Mouse (Mus musculus): ENCODE measurements around the gene Kcnk5. TPM values are rescaled to one million over a fixed set of nuclear protein-coding genes. Genes with fewer than 3 reads are reported as not detected.

Gene Kcnk5
- total and polyA plus RNA-seq, 3 experiments, result 9.3 to 10.9 TPM; not detected in 1

DNA sequence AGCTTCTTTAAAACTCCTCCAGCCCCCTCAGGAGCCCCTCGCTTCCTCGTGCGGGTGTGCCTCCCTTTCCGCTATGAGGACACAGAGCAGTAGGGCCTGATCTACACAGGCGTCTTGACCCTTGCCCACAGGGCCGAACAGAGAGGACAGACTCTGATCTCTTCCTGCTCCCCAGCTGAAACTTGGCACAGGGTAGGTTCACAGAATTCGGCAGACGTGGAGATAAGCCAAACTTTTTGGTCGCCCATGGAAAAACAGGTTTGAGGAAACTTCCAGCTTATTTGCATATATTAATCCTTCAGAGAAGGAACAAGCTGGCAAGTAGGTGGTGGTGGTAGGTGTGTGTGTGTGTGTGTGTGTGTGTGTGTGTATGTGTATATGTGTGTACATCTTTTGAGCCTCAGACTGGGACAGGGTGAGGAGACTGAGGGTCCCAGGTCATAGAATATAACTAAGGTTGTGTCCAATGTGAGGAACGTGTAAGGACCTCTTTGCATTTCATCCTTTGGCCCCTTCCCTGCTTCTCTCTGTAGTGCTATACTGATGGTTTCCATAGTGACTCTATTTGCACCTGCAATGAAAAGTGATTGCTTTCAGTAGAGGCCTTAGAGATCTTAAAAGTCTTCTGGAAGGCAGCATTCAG is 43.1 kb upstream of the Kcnk5 start:
- DNase-seq (ENCODE audit: low read depth, low spot score), result no peak
- H3K27me3 ChIP-seq (ENCODE audit: control insufficient read depth in 1 of 2, insufficient read depth in 2 of 2, low read length in 2 of 2), result peaks cover 0 to 3% of the 10 kb centered on the region in 2 experiments; a peak in 2 of 4 replicates
- TF ChIP-seq KAT2A (conservative IDR thresholded peaks at IDR 0.05; ENCODE audit: low read depth, low read length) (no peak), ZC3H11A (IDR thresholded peaks at IDR 0.05; ENCODE audit: low read depth, low read length) (no peak), MYB (IDR thresholded peaks at IDR 0.05; ENCODE audit: low read depth, low read length) (no peak), SMC3 (IDR thresholded peaks at IDR 0.05; ENCODE audit: low read depth, low read length) (no peak), USF2 (IDR thresholded peaks at IDR 0.05; ENCODE audit: borderline replicate concordance in 1 of 2, insufficient read depth in 1 of 2, low read depth in 1 of 2, low read length in 2 of 2) (no peak), MYC (IDR thresholded peaks at IDR 0.05; ENCODE audit: low read depth, low read length) (no peak), JUND (IDR thresholded peaks at IDR 0.05; ENCODE audit: low read depth, low read length) (no peak), POLR2A (IDR thresholded peaks at IDR 0.05; ENCODE audit: control insufficient read depth in 1 of 2, insufficient read depth in 1 of 2, low read depth in 1 of 2, low read length in 2 of 2, poor library complexity in 1 of 2) (no peak), POLR2AphosphoS2 (IDR thresholded peaks at IDR 0.05; ENCODE audit: low read length) (no peak)
- H3K4me3 ChIP-seq (ENCODE audit: control insufficient read depth in 1 of 2, insufficient read depth in 1 of 2, low read depth in 2 of 2, low read length in 2 of 2), result no peak overlapping the region
- H3K79me2 ChIP-seq (ENCODE audit: control insufficient read depth, insufficient read depth, low read length, poor library complexity), result no peaks in the 10 kb centered on the region
- H3K9ac ChIP-seq (ENCODE audit: control insufficient read depth, low read depth, low read length, poor library complexity, severe bottlenecking), result no peak overlapping the region
- peaks cover 0 to 3% of the 10 kb centered on the region in 2 experiments; a peak in 1 of 4 replicates for H3K4me1 ChIP-seq (ENCODE audit: control insufficient read depth in 1 of 2, insufficient read depth in 2 of 2, low read length in 2 of 2)
- H3K9me3 ChIP-seq (replicated peaks; ENCODE audit: insufficient read depth, low read length), result no peaks in the 10 kb centered on the region
- no peak overlapping the region for H3K27ac ChIP-seq (ENCODE audit: control insufficient read depth, low read depth, low read length)
- H3K36me3 ChIP-seq (ENCODE audit: control insufficient read depth in 1 of 2, insufficient read depth in 2 of 2, low read length in 2 of 2), result no peaks in the 10 kb centered on the region

DNA sequence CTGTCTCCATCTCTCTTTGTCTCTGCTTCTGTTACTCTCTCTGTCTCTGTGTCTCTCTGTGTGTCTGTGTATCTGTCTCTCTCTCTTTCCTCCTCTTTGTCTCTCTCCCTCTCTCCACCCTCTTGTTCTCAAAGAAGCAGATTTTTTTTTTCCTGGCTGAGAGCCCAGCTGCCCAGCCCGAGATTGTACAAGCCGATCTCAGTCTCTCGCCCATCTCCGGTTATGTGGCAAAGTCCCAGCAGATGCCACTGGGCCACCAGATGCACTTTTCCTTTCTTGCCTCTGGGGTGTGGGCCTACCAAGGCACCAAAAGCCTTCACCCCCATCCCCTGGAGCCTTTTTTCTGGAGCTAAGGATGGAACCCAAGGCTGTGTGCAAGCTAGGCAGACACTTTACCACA is 42.6 kb upstream of the Kcnk5 start:
- Histone ChIP-seq H3K27ac (ENCODE audit: control insufficient read depth, low read depth, low read length) (no peak overlapping the region), H3K79me2 (ENCODE audit: control insufficient read depth, insufficient read depth, low read length, poor library complexity) (no peaks in the 10 kb centered on the region), H3K4me1 (ENCODE audit: control insufficient read depth in 1 of 2, insufficient read depth in 2 of 2, low read length in 2 of 2) (peaks cover 0 to 3% of the 10 kb centered on the region in 2 experiments; a peak in 1 of 4 replicates), H3K27me3 (ENCODE audit: control insufficient read depth in 1 of 2, insufficient read depth in 2 of 2, low read length in 2 of 2) (peaks cover 0 to 3% of the 10 kb centered on the region in 2 experiments; a peak in 2 of 4 replicates), H3K4me3 (ENCODE audit: control insufficient read depth in 1 of 2, insufficient read depth in 1 of 2, low read depth in 2 of 2, low read length in 2 of 2) (no peak overlapping the region), H3K9me3 (replicated peaks; ENCODE audit: insufficient read depth, low read length) (no peaks in the 10 kb centered on the region), H3K9ac (ENCODE audit: control insufficient read depth, low read depth, low read length, poor library complexity, severe bottlenecking) (no peak overlapping the region), H3K36me3 (ENCODE audit: control insufficient read depth in 1 of 2, insufficient read depth in 2 of 2, low read length in 2 of 2) (no peaks in the 10 kb centered on the region)
- TF ChIP-seq USF1 (IDR thresholded peaks at IDR 0.05; ENCODE audit: low read depth, low read length), result no peak
- TF ChIP-seq BHLHE40 (IDR thresholded peaks at IDR 0.05; ENCODE audit: borderline replicate concordance, low read depth, low read length), result no peak
- no peak for TF ChIP-seq NRF1 (IDR thresholded peaks at IDR 0.05; ENCODE audit: insufficient read depth, low read depth, low read length, poor library complexity, severe bottlenecking)
- TF ChIP-seq TAL1 (IDR thresholded peaks at IDR 0.05; ENCODE audit: low read length), result no peak
- no peak for TF ChIP-seq MAZ (IDR thresholded peaks at IDR 0.05; ENCODE audit: low read depth, low read length)
- TF ChIP-seq CHD2 (IDR thresholded peaks at IDR 0.05; ENCODE audit: low read length), result no peak
- no peak for TF ChIP-seq E2F4 (IDR thresholded peaks at IDR 0.05; ENCODE audit: borderline replicate concordance, low read depth, low read length)
- TF ChIP-seq GATA1 (IDR thresholded peaks at IDR 0.05; ENCODE audit: low read depth, low read length), result no peak
- TF ChIP-seq UBTF (IDR thresholded peaks at IDR 0.05; ENCODE audit: borderline replicate concordance, insufficient read depth, low read depth, low read length), result no peak
- no peak for TF ChIP-seq MYC (IDR thresholded peaks at IDR 0.05; ENCODE audit: low read depth, low read length)
- no peak for TF ChIP-seq TBP (IDR thresholded peaks at IDR 0.05; ENCODE audit: low read depth, low read length)
- TF ChIP-seq ZNF384 (IDR thresholded peaks at IDR 0.05; ENCODE audit: low read depth, low read length), result no peak
- no peak for TF ChIP-seq KAT2A (conservative IDR thresholded peaks at IDR 0.05; ENCODE audit: low read depth, low read length)
- TF ChIP-seq POLR2A (IDR thresholded peaks at IDR 0.05; ENCODE audit: control insufficient read depth in 1 of 2, insufficient read depth in 1 of 2, low read depth in 1 of 2, low read length in 2 of 2, poor library complexity in 1 of 2), result no peak
- DNase-seq (ENCODE audit: low read depth, low spot score), result no peak

All from MEL (cell line).